Comparison of ENCODE assay signal across 26 mouse cellular contexts in genomic region chr6:135799949-135800348, GRCm38 (mm10).
DNase-seq lines count a peak whose midpoint lies in the region; ATAC-seq and TF ChIP-seq lines count a peak whose summit lies in the region.
"Had no signal": no experiment of that assay in that cellular context is flagged by ENCODE, and none has a peak within 500 bp of the region (broad histone marks: within the 10 kb centered on the region; RNA-seq: fewer than 3 reads in every experiment).

No protein-coding gene starts in this region.

- ATAC-seq in frontal cortex, adult (ENCODE audit: low TSS enrichment): 0 out of 2 replicates have a peak, but pooled peaks have one; percentile 11
- ATAC-seq: activated CD4-positive, CD25-positive, alpha-beta regulatory T cell, adult 4 months; forebrain, embryonic 14.5 days; forebrain, postnatal 0 days had no signal

- no peak overlapping the region for H3K4me3 ChIP-seq in left cerebral cortex, adult 2 months
- H3K4me3 ChIP-seq: embryonic facial prominence, embryonic 12.5 days; embryonic facial prominence, embryonic 15.5 days; heart, adult 2 months; heart, embryonic 10.5 days; heart, embryonic 13.5 days; hindbrain, embryonic 15.5 days had no signal

- peak overlapping the region; percentile 89 for H3K27ac ChIP-seq in left cerebral cortex, adult 2 months
- H3K27ac ChIP-seq: embryonic facial prominence, embryonic 12.5 days; embryonic facial prominence, embryonic 15.5 days; heart, adult 2 months; heart, embryonic 10.5 days; heart, embryonic 13.5 days; hindbrain, embryonic 15.5 days had no signal

- no peak for TF ChIP-seq CTCF in left cerebral cortex, adult 2 months (IDR thresholded peaks at IDR 0.05)

- intact Hi-C loops in left cerebral cortex, adult 2 months (cut with DNase I): loop anchor here (2.0 to 10.0 kb wide), 5 partner anchors 25 to 355 kb away; no protein-coding TSS in a partner anchor
- intact Hi-C loops in left cerebral cortex, postnatal 4 days (cut with DNase I): no loop called here

- DNase-seq in frontal cortex, postnatal 14 days (ENCODE audit: low spot score in 2 of 2): no peak
- no peak for DNase-seq in left cerebral cortex, adult 2 months (ENCODE audit: extremely low spot score in 1 of 2, low spot score in 2 of 2)
- DNase-seq in left cerebral cortex, postnatal 4 days: no peak
- peak; percentile 61 for DNase-seq in right cerebral cortex, adult 18-20 months
- DNase-seq in right cerebral cortex, postnatal 4 days: no peak
- DNase-seq in adrenal gland, postnatal 25 days: no peak
- DNase-seq: adrenal gland, adult 8-10 months; adrenal gland, postnatal 36 days; cerebellum, adult 11 months; cerebellum, adult 2 months; cerebellum, adult 9-11 months; cerebellum, postnatal 25 days; forebrain, postnatal 0 days; gastrocnemius, postnatal 10 days; gastrocnemius, postnatal 36 days; heart, adult 2 months; heart, postnatal 14 days; heart, postnatal 4 days had no signal
